Mouse (Mus musculus): ENCODE measurements around the gene Guf1. TPM values are rescaled to one million over a fixed set of nuclear protein-coding genes. Genes with fewer than 3 reads are reported as not detected.

The Guf1 gene
- 2.9 and 4.3 TPM in 2 replicates for total RNA-seq (2015; ENCODE audit: low replicate concordance)
- total RNA-seq (2017; ENCODE audit: low replicate concordance): 5.1 and 11.7 TPM in 2 replicates

GRCm38 (mm10) chr5:69556628-69557403, at the start of gene Guf1:
Gene Guf1, plus strand, starts transcription at chr5:69556923.
- peak; percentile 88 for ATAC-seq (replicated peaks; ENCODE audit: low FRiP score, poor library complexity, severe bottlenecking)

- ATAC-seq (replicated peaks; ENCODE audit: low FRiP score, poor library complexity, severe bottlenecking): no peak
Observed at GRCm38 (mm10) chr5:69507045-69507444, 49.7 kb upstream of the Guf1 start.

- ATAC-seq (replicated peaks; ENCODE audit: low FRiP score, poor library complexity, severe bottlenecking): no peak
Observed at GRCm38 (mm10) chr5:69511631-69512030, 45.1 kb upstream of the Guf1 start.

DNA sequence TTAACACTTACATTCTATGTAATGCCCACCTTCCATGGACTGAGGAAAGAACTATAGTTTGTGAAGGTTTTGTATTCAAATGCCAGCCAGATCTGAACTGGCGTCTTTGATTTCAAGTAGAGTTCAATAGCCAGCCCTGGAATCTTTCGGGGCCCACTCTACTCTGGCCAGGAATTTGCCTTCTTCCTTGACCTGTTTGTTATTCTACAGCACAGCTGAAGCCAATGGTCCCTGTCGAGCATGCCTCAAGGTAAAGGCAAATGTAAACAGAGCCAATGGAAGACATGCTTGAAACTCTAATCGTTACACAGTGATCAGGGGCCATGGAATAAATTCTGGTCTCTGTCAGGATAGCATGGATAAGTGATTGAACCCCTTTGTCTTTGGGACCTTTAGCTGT, 44.5 kb upstream of the Guf1 start:
- no peak for ATAC-seq (replicated peaks; ENCODE audit: low FRiP score, poor library complexity, severe bottlenecking)

DNA sequence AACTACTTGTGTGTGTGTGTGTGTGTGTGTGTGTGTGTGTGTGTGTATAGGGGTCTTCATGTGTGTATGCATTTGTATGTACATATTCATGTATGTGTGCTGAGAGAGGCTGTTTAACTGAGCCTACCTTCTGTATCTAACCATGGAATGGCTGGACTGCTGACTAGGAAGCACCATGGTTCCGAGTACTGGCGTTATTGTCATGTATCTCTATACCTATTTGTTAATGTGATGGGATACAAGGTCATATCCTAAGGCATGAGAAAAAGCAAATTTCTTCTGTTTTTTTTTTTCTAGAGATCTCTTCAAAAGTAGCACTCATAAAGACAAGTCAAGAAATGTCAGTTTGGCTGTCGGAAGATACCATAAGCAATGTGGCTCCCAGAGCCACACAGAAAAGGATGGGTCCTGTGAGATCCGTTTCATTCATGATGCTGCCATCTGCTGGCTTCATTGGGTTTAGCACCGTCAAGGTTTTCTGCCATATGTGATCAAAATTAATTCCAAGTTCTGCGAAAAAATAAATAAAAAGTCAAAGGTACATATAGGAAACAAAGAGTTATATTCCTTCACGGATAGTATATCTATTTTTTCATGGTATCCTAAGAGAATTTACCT, 36.0 kb upstream of the Guf1 start:
- no peak for ATAC-seq (replicated peaks; ENCODE audit: low FRiP score, poor library complexity, severe bottlenecking)

DNA sequence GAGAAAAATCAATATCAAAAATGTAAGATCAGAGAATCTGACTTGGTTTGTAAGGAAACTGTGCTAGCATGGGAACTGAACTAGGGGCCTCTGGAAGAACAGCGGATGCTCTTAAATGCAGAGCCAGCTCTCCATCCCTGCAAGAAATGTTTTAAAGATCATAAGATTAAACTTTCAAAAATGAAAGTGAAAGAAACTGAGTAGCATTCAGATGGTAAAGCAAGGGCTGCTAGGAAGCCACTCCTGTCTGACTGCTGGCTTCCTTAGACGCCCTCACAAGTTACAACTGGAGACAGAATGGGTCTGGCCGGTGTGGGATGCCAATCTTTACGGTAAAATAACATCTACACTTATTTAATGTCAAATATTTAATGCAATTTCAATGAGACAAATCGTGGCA, 34.7 kb upstream of the Guf1 start:
- no peak for ATAC-seq (replicated peaks; ENCODE audit: low FRiP score, poor library complexity, severe bottlenecking)

DNA sequence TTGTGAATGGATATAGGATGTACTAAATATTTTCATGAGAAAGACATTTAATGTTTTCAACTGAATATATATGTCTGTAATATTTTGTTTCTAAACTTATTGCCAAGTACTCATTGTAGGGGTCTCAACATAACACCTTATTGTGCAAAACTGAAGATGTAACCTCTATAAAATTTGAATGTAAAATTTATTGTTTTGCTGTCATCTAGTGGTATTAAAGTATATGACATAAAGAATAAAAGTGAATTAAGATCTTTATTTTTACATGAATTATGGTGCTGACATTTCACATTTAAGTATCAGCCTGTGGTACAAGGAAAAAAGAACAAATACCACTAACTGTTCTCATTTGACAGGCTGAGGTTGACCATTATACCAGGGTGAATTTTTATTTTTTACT, 32.8 kb upstream of the Guf1 start:
- no peak for ATAC-seq (replicated peaks; ENCODE audit: low FRiP score, poor library complexity, severe bottlenecking)

DNA sequence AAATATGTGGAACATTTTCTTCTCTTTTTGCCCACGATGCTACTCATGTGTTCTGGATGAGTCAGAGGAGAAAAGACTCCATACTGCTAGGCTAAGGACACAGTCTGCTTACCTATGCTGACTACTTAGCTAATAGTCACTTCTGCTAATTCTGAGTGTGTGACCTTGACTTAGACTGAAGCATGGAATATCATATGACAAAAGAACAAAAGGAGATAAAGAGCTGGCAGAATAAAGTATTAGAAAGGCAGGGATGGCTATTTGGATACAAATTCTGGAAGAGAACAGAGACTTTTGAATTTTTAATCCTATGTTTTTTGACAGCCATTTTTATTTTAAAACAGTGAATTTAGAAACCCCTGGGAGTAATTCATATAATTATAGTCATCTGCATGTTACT, 15.0 kb upstream of the Guf1 start:
- ATAC-seq (replicated peaks; ENCODE audit: low FRiP score, poor library complexity, severe bottlenecking): no peak

DNA sequence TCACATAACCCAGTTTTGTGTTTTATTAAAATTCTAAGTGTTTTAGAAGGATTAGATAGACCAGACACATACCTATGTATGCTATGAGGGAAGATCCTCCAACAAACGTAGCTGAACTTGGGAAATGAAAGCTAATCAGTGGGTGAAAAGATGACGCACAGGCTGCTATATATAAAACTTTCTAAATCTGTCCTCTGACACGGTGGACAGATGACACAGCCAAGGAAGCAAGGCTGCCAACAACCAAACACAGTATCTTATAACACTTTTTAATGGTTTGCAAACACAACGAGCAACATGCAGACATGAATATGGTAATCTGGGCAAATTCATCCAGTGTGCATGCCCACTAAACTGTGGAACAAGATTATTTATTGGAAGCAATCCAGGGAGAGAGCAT, 14.2 kb upstream of the Guf1 start, which contains the start of gene Yipf7:
Yipf7 (minus strand) TSS at position 160 of the 400 bp plus-strand sequence.
- ATAC-seq (replicated peaks; ENCODE audit: low FRiP score, poor library complexity, severe bottlenecking): no peak

- 0 out of 2 replicates have a peak, but pooled peaks have one; percentile 36 for ATAC-seq (replicated peaks; ENCODE audit: low FRiP score, poor library complexity, severe bottlenecking)
Observed at GRCm38 (mm10) chr5:69557404-69557935, 747 bp downstream of the Guf1 start.

- peak; percentile 78 for ATAC-seq (replicated peaks; ENCODE audit: low FRiP score, poor library complexity, severe bottlenecking)
Observed at GRCm38 (mm10) chr5:69591640-69592461, 35.1 kb downstream of the Guf1 start, which contains the start of gene Gnpda2. Gene Gnpda2, minus strand, starts transcription at chr5:69592340.

DNA sequence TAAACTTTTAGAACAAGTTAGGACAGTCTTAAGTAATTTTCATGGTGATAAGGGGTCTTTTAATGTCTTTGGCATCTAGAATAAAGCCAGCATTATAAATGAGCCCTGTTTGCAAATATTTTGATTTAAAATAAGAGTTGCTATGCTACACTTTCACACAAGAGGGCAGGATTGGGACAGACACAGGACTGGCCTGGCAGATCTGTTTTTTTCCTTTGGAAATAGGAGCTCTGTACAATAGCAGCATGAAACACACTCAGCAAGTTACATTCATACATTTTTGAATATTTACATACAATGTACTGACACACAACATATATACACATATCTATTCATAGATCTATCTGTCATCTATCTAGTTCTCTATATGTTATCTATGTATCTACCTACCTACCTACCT, 44.3 kb downstream of the Guf1 start:
- no peak for ATAC-seq (replicated peaks; ENCODE audit: low FRiP score, poor library complexity, severe bottlenecking)

DNA sequence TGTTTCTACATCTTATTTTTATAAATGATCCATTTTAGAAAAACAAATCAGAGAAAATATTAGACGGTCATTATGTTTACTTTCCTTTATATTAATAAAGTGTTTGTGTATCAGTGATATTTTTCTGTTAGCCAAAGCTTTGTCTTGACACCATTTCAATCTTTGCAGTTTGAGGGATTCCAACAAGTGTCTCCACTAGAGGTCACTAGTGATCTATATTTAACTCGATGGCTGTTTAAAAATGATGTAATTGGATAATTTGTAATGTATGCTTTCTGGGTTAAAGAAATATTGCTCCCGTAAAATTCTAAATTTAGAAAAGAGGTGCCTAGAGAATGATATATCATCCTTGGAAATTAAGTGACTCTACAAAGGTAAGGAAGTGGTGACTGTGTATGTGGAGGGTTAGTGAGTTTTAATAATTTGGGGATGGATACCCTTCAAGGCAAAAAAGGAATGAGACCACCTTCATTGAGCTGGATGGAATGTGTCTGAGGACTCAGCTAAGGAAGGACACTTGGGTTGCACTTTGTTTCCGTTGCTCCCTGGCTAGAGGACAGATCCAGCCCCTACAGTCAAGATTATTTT, 56.6 kb downstream of the Guf1 start:
- ATAC-seq (replicated peaks; ENCODE audit: low FRiP score, poor library complexity, severe bottlenecking): no peak

DNA sequence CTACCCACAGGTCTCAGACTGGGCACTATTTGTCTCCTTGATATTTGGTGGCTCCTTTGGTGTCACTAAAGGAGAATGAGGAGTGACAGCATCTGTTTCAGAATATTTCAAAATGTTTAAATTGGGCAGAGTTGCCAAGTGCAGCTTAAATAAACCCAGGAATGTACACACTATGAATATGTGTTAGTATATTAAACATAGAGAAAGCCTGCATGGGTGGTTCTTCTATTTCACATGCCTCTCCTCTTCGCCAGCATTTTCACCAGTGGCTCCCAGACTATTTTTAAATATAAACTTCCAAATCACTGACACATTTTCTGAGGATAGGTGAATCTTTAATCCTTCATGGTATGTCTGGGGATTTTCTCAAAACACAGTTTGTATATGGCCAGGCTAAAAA, 64.2 kb downstream of the Guf1 start:
- ATAC-seq (replicated peaks; ENCODE audit: low FRiP score, poor library complexity, severe bottlenecking): no peak

Other genes with a start within 250 kb of the Guf1 start
- not detected in 2 replicates for gene Kctd8, start 215.2 kb upstream of the Guf1 start, total RNA-seq (2015; ENCODE audit: low replicate concordance)
- not detected in 2 replicates for gene Kctd8, start 215.2 kb upstream of the Guf1 start, total RNA-seq (2017; ENCODE audit: low replicate concordance)
- not detected in 2 replicates for gene Yipf7, start 14.3 kb upstream of the Guf1 start, total RNA-seq (2015; ENCODE audit: low replicate concordance)
- gene Yipf7, start 14.3 kb upstream of the Guf1 start, total RNA-seq (2017; ENCODE audit: low replicate concordance): not detected in 2 replicates
- 2.1 and 3.2 TPM in 2 replicates for gene Gnpda2, start 35.4 kb downstream of the Guf1 start, total RNA-seq (2015; ENCODE audit: low replicate concordance)
- gene Gnpda2, start 35.4 kb downstream of the Guf1 start, total RNA-seq (2017; ENCODE audit: low replicate concordance): 0.68 and 5.9 TPM in 2 replicates

All from erythroid progenitor cell, adult 5-6 weeks (primary cell).